Mouse (Mus musculus): ENCODE measurements around the gene Scarf2.

Gene Scarf2

GRCm38 (mm10) chr16:17796971-17797811, at the start of gene Scarf2:
Gene Scarf2 (plus strand): TSS chr16:17797282.
- peak; percentile 21 for DNase-seq (ENCODE audit: low spot score)

- DNase-seq (ENCODE audit: low spot score), result no peak
Measured at GRCm38 (mm10) chr16:17753001-17753400, 44.1 kb upstream of the Scarf2 start.

DNA sequence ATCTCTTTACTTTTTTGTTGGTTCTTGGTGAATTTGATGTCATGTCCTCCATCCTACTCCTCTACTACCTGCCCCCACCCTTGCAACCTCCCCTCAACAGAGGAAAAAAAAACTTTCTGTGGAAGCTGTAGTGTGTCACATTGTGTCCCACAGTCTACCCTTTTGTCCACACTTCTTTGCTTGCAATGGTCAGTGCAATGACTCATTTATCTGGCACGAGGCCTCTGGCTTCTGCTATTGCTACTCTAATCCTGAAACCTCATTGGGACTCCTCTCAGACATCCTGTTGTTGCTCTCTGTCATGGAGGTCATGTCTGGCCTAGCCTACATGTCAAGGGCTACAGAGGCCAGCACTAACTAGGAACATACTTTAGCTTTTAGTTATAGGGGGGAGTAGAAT, 43.4 kb upstream of the Scarf2 start:
- no peak for DNase-seq (ENCODE audit: low spot score)

GRCm38 (mm10) chr16:17757756-17758155, 39.3 kb upstream of the Scarf2 start:
- no peak for DNase-seq (ENCODE audit: low spot score)

- no peak for DNase-seq (ENCODE audit: low spot score)
Measured at GRCm38 (mm10) chr16:17758902-17759301, 38.2 kb upstream of the Scarf2 start.

DNA sequence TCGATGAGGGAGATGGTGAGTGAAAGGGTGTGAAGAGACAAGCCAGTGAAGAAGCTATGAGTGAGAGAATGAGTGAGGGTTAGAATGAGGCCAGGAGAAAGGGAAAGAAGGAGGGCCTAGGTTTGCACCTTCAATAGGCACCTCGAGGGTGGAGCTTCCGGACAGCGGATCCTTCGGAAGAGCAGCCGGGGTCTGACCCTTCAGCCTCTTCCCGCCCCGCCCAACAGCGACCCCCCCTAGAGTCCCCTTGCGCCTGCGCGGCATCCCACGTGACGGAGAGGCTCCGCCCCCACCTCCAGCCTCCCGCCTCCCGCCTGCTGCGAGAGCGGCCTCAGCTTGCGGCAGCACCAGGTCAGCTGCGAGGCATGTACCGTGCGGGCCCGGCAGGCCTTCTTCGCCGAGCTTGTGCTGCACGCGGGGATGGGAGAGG, 37.7 kb upstream of the Scarf2 start, which contains the start of gene Klhl22:
Klhl22 (plus strand) TSS at position 275 of the 430 bp plus-strand sequence.
- peak; percentile 88 for DNase-seq (ENCODE audit: low spot score)

DNA sequence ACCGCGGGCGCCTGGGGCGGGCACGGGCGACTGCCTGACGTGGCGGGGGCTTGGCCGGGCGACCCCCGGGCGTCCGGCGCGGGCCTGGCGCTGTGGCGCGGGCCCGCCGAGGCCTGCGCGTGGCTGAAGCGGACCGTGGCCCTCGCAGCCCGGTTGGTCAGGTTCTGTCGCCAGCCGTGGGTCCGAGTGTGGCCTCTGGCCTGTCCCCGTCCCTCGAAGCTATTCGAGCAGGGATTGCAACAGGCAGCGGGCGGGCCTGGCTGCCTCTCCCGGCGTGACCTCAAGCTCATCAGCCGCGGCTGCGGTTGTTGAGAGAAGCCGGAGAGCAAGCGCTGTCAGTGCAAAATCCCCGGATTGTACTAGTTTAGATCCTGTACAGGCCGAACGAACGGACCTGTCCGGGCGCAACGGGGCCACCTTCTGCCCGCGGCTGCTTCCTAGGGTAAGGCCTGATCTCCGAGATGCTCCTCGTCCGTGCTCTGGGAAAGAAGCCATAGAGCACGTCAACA, 37.2 kb upstream of the Scarf2 start:
- peak; percentile 28 for DNase-seq (ENCODE audit: low spot score)

DNA sequence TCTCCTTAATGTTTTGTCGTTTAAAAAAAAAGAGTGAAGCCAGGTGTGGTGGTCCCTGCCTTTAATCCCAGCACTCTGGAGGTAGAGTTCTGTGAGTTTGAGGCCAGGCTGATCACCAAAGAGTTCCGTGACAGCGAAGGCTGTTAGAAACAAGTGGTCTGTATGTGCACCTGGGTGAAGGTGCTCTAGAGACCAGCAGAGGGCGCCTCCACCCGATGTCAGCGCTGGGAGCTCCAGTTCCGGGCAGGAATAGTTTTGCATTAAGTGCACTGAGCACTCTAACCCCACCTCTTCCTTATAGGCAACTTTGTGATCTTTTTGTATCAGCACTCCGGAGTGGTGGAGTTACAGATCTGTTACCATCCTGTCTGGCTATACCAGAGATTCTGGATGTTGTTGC, 36.4 kb upstream of the Scarf2 start:
- no peak for DNase-seq (ENCODE audit: low spot score)

DNA sequence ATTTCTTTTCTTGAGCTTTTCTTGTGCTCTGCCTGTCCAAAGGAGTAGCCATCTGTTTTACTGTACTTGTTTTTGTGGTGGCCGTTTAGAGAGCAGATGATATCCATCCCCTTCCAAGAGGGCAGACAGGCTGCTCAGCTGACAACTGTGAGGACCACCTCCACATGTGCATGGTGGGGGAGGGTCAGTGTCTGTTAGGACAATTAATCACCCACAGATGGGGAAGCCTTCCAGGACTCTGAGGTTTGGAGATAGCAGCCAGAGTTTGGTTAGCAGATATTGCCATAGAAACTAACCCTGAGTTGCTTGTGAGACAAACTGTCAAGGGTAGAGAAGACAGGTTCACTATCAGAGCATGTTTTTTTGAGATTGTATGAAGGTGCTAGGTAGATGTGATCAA, 36.0 kb upstream of the Scarf2 start:
- no peak for DNase-seq (ENCODE audit: low spot score)

DNA sequence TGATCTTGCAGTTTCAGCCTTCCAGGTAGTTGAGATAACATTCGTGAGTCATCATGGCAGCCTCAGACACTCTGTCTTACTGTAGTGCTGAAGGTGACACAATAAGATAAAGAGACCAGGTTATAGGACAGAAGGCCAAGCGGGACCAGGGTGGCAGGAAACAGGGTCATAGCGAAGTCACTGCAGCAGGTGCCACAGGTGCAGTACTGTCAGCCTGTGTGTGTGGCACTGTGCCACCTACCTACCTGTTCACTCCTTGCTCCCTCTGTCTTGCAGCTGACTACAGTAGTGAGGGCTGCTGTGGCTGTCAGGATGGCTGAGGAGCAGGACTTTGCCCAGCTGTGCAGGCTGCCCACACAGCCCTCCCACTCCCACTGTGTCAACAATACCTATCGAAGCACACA, 33.0 kb upstream of the Scarf2 start:
- DNase-seq (ENCODE audit: low spot score), result no peak

DNA sequence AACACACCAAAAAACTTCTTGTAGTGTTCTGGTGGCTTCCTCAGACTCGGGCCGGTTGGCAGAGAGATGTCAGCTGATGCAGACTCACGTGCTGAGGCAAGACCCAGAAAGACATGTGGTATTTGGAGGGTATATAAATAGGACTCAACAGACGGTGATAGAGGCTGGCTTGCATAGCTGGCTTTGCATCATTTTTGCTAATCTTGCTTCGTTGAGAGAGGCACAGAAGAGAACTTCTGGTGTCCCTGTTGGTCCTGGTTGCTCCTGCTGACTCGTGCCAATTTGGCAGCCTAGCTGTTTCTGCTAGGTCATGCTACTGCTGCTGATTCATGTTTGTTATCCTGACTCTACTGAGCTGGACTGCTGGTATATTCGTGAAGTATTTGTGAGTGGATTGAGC, 28.2 kb upstream of the Scarf2 start:
- no peak for DNase-seq (ENCODE audit: low spot score)

- no peak for DNase-seq (ENCODE audit: low spot score)
Measured at GRCm38 (mm10) chr16:17771117-17771865, 25.8 kb upstream of the Scarf2 start.

GRCm38 (mm10) chr16:17776828-17777227, 20.3 kb upstream of the Scarf2 start:
- no peak for DNase-seq (ENCODE audit: low spot score)

GRCm38 (mm10) chr16:17778223-17778622, 18.9 kb upstream of the Scarf2 start:
- no peak for DNase-seq (ENCODE audit: low spot score)

DNA sequence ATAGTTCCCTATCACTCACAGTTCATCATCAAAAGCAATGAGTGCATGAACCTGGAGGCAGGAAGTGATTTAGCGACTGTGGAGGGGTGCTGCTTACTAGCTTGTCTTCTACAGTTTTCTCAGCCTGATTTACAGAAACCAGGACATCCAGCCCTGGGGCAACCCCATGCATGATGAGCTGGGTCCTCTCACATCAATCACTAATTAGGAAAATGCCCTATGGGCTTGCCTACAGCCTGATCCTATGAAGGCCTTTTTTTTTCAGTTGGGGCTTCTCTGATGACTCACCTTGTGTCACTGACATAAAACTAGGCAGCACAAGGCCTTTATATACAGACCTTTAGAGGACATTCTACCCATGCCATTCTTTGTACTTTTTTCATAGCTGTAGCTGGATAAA, 17.4 kb upstream of the Scarf2 start:
- no peak for DNase-seq (ENCODE audit: low spot score)

DNA sequence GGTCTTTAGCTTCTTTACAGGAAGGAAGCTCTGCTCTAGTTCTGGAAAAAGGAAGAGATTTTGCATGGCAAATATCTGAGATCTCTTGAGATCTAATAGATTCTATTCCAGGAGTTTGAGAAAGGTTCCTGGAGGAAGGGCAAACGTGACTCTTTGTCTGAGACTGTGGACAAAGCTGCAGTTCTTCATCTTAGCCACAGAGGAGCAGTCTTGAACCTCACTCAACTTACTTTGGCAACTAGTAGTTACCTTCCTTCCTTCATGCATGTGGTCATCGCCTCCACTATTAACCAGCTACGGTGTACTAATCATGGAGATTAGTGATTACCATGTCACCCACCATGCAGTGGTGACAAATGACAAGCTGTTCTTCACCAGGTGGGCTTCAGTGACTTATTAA, 11.7 kb upstream of the Scarf2 start:
- no peak for DNase-seq (ENCODE audit: low spot score)

GRCm38 (mm10) chr16:17792728-17793127, 4.4 kb upstream of the Scarf2 start:
- no peak for DNase-seq (ENCODE audit: low spot score)

GRCm38 (mm10) chr16:17794047-17794446, 3.0 kb upstream of the Scarf2 start:
- no peak for DNase-seq (ENCODE audit: low spot score)

DNA sequence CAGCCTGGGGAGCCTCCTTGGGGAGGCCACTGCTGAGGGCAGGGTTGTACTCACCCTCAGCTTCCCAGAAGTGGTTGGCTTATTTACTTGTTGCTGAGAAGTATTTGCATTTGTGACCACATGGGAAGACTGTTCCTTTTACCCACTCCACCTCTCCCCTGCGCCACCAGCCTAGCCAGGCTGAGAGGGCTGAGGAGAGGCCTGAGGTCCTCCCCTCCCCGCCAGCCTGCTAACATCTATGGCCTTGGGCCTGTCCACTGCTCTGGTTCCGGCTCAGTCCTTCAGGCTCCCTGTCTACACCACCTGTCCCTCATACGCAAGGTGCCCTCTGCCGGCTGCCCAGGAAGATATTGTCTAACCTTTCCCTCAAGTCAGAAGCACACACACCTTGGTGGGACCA, 1.4 kb upstream of the Scarf2 start:
- DNase-seq (ENCODE audit: low spot score), result no peak

- DNase-seq (ENCODE audit: low spot score), result no peak
Measured at GRCm38 (mm10) chr16:17796519-17796918, 563 bp upstream of the Scarf2 start.

- DNase-seq (ENCODE audit: low spot score), result no peak
Measured at GRCm38 (mm10) chr16:17797812-17798311, 780 bp downstream of the Scarf2 start.

DNA sequence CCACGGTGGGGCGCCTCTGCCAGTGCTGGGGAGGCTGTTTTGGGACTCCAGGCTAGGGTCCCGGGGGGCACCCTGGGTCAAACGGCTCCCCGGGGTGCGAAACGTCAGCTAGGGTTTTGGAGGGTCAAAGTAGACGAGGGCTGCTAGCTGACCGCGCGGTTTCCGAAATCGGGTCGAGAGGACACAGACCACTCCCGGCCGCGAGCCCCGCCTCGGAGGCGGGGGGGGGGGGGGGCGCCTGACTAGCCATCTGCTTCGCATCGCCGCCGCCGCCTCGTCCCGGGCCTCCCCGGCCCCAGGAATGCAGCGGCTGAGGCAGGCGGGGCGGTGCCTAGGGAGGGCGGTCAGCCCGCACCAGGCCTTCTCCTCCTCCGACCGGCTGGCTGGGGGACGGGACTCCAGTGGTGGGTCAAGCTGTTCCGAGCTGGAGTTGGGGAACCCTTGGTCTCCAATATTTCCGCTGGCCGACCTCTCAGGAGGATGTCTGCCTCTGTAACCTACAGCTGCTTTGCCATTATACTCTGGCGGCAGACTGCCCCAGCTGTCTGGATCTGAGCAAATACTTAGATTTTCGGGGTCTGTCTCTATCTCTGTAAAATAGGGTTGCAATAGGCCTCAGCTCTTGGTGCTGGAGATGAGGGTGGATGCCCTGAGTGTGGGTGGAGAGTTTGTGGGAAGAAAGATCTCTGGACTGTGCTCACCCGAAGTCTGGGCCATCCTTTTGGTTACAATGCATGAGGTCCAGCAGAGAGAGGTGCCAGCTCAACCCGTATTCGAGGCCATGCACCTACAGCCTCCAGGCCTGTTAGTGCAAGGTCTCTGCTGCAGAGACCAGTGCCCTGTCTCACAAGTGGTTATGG, 1.5 kb downstream of the Scarf2 start:
- no peak for DNase-seq (ENCODE audit: low spot score)

Measured in ovary, adult 18-20 months (tissue).